Mouse (Mus musculus) hematopoietic stem cell, adult 5-6 weeks (primary cell): ENCODE measurements around the gene Grid1. TPM values are rescaled to one million over a fixed set of nuclear protein-coding genes. Genes with fewer than 3 reads are reported as not detected.

Experiments
- ATAC-seq, 2 experiments: fragments of 125-278 bp in 1 of 2; replicated peaks in 1 of 2; 2 replicates each; pipeline ENCODE4 v1.8.0; 2016 to 2017; ENCODE audit warnings: inconsistent platforms in 2 of 2, mild to moderate bottlenecking in 2 of 2, moderate number of reproducible peaks in 2 of 2, low read depth in 1 of 2, moderate TSS enrichment in 1 of 2; ENCODE audit not compliant: low FRiP score in 2 of 2, poor library complexity in 2 of 2, severe bottlenecking in 2 of 2, insufficient read depth in 1 of 2, low TSS enrichment in 1 of 2
- total RNA-seq: library from RNA; stranded (forward); fragments of 172-1452, 232-1000 nt; gene quantifications from 2 replicates; pipeline ENCODE4 v1.2.3, GENCODE M21; 2017

Grid1 gene
- total RNA-seq, 1 experiment from 2014 or later = not detected

DNA sequence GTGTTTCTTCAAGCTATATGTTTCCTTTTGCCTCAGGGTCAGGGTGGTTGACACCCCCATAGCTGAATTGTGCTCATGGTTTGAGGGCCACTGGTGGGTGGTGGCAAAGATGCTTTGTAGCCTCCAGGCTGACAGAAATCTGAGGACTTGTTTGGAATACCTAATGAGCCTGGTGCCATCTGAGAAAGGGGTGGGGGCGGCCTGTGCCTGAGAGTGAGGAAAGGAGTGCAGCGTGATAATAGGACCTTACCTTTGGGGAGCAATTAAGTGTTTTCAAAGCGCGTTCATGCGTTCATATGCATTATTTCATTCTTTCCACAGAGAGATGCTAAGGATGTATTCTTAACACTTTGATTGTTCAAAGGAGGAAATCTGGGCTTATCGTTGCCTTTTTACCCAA is 372.3 kb downstream of the Grid1 start:
- ATAC-seq = no peak

DNA sequence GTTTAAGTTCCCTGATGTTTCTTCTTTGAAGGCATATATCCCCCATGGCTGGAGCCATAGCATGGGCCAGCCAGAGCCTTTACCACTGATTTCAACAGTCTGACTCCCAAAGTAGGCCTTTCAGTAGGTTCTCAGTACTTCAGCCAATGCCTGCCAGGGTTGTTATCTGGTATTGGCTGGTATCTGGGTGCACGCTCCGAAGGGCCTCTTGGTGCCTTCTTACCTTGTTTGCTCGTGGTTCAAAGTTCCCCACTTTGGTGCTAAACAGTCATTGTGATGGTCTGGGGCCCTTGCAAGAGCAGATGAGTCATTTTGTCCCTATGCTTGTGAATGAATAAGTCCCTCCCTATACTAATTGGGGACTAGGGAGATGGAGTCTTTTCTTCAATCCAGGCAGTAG is 377.5 kb downstream of the Grid1 start:
- ATAC-seq = no peak

DNA sequence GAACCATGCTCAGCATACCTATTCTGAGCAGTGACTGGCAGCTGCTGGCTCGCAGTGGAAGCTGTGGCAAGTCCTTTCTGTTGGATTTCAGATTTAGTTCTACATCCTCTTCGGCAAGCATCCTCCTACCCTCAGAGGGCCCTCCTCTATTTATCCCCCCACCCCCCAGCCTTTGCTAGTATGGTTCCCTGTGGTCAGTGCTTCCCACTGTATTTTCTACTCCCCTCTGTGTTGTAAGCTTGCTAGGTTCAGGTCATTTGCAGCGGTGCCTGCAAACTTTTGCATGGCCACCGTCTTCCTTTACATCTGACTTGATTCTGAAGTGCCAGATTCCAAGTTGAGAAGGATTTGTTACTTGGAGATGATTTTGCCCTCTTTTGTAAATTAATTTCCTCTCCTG is 378.5 kb downstream of the Grid1 start:
- ATAC-seq = no peak

DNA sequence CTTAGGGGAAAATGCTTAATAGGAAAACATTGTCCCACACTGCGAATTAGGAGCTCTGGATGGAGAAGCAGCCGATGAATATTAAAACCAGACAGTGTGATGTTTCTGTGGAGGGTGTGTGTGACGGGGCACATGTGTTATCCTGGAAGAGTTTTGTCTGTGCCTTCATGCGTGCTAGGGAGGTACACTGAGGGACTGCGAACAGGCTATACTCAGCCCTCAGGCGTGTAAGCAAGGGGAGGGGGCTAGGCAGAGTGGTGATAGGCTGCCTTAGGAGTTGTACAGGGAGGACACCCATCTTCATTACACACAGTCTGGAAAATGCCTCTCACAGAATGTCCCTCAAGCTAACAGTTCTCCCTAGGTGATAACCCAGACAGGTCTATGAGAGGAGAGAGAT is 379.0 kb downstream of the Grid1 start:
- no peak for ATAC-seq

DNA sequence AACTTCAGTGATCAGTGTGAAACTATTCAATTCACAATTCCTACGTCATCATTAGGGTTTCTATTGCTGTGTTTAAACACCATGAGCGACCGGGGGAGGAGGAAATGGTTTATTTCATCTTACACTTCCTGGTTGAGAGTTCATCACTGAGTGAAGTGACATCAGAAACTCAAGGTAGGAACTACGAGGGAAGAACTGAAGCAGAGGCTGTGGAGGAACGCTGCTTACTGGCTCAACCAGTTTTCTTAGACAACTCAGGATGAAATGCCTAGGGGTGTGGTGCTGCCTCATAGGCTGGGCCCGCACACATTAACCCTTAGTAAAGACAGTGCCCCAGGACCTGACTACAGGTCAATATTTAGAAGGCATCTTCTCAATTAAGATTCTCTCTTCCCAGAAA is 389.5 kb downstream of the Grid1 start:
- ATAC-seq = no peak

DNA sequence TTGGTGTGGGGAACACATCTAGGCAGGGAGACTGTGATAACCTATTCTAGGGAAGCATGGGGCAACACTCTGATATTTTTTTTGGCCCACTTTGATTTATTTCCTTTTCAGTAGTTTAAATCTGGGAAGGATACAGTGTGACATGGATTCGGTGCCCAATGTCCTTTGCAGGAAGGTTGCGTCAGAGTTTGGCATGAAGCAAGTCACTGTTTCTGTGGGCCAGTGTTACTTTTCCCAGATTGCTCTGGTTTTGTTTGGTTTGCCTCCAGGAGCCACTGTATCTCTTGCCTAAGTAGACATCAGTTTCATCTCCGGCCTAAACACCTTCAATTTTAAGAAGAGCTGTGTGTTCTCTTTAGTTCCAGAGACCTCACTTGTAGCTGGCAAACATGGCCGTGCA is 399.1 kb downstream of the Grid1 start:
- no peak for ATAC-seq

DNA sequence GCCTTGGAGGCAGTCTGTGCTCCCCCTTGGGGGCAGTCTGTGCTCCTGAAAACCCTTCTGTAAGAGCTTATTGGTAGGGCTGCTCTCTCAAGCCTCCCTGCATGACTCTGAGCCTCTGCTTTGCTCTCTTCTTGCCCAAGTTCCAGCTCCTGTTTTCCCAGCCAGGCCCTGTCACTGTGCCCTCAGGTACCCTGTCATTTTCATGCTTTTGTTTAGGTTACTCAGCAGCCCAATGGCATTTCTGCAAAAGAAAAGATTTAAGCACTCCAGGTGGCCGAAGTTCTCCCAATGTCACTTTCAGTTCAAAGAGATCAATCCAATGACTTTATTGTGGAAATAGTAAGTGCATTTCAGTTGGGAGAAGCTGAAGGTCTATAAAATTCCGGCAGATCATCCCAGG is 402.3 kb downstream of the Grid1 start:
- no peak for ATAC-seq

DNA sequence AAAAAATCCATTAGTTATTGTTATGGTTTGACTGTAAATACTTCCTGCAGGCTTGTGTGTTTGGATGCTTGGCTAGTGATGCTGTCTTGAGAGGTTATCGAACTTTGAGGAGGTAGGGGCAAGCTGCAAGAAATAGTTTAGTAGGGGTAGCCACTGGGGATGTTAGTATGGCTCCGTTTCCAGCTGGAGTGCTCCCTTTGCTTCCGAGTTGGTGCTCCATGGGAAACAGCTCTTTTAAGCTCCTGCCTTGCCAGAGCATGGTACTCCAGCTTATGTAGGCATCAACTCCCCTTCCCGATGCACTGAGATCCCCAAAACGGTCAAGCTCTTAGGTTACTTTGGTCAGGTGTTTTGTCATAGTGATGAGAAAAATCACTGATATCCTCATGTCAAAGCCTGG is 407.7 kb downstream of the Grid1 start:
- no peak for ATAC-seq

DNA sequence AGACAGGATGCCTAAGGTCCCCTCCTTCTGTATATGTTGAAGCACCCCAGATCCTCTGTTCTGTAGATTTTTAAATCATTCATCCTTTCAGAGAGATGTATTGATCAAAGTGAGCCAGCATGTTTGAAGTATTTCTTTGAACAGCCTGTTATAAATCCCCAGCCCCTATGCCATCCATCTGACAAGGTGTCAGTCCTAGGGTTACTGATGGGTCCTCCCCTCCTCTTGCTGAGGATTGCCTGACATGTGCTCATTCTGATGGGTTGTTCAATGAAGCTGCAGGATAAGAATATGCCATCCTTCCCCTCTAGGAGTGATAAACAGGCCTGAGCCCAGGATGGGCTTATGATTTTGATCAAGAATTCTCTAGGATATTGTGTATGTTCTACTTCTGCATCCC is 411.5 kb downstream of the Grid1 start:
- ATAC-seq = no peak

DNA sequence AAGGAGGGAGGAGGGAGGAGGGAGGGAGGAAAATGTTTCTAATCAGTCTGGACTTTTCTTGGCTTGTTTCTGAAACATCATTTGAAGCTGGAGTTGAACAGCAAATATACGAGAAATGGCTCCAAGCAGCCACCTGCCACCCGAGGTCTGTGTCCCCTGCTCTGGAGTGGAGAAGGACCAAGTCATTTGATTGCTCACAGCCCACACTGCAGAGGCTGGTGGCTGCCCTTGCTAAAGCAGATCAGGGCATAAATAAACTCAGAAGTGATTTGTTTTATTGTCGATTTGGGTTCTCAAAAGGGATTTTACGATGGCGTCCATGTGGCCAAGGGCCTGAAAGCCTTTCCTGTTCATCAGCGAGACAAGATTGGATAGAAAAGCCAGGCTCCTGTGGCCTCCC is 423.0 kb downstream of the Grid1 start:
- ATAC-seq = no peak

DNA sequence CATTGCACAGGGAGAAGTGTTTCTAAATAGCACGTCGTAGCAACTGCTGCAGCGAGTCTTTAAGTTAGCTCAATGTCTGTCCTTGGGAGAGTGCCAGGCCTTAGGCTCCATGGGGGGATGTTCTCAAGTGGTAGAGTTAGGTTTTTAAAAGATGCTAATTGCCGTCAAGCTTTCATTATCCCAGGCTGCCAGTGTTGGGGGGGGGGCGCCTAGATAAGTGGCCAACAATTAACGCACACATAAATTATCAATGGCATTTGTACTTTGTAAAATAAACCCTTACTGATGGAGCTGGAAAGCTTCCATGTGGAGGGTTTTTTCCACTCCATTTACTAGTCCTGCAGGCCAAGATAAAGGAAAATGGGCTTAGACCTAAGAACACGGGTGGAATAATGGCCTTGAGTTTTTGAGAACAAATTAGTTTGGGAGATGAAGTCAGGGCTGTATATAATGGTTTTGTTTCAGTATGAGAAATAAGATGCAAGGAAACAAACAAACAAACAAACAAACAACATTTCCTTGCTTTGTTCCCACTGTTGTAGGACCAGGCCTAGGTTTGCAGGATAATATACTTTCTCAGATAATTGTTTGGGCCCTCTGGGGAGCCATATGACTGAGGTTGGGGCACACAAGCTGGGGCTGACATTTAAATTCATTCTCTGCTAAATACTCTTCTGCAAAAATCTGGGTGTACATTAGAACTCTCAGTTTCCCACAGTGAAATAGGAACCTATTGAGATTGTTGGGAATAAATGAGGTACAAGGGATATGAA is 425.1 kb downstream of the Grid1 start:
- no peak for ATAC-seq

DNA sequence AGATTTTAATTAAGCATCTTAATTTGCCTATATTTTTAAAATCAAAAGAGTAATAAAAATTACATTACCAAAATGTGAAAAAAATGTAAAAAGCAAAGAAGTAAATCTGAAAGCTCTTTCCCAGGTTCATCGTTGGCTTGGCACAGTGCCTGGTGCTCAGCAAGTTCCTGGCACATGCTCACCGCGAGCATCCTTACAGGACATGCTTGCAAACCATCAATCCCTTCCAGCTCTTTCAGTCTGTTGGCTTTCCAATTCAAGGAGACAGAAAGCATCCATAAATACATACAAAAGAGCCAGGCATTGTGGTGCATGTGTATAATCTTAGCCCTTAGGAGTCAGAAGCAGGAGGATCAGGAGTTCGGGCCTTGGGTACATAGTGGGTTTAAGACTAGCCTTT is 430.5 kb downstream of the Grid1 start:
- ATAC-seq = no peak

DNA sequence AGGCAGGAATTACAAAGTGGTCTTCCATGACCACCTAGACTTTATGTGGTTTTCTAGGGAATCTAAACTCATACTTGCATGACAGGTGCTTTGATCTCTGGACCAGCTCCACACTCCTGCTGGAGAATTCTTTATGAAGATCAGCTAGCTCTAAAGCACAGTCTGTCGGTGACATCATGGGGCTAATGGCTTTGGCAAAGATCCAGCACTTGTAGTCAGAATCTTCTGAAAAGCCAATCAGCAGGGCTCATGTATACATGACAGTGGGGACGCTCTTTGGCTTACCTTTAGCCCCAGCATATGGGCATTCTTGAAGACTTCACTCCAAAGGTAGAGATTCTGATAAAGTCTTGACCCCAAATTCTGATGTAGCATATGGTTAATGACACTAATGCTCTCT is 434.6 kb downstream of the Grid1 start:
- no peak for ATAC-seq

DNA sequence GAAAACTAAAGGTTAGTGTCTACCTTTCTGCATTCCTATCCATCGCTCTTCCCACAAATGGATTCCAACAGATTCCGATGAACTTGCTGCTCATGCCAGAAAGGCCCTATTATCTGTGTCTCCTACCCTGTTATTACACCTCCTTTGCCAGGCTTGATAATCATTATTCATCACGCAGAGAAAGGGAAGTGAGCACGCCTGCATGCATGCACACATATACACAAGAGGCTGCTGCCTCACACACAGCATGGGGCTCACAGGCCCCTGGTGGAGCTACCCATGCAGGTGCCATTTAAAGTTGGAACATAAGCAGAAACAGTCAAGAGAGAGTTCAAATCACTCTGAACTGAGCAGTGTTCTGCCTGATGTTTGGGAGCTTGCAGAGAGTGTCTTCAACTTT is 450.4 kb downstream of the Grid1 start:
- ATAC-seq = no peak

DNA sequence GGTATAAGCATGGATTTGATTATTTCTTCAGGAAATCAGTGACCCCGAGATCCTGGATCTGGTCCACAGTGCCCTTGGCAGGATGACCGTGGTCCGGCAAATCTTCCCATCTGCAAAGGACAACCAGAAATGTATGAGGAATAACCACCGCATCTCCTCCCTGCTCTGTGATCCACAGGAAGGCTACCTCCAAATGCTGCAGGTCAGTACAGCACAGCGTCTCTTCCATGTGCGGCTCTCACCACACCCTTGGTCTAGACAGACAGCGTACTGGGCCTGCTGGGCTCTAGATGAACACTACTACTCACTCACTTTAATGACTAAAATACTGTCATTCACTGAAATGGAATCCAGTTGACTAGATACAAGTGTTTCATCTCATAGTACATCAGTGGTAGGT is 489.3 kb downstream of the Grid1 start:
- no peak for ATAC-seq

DNA sequence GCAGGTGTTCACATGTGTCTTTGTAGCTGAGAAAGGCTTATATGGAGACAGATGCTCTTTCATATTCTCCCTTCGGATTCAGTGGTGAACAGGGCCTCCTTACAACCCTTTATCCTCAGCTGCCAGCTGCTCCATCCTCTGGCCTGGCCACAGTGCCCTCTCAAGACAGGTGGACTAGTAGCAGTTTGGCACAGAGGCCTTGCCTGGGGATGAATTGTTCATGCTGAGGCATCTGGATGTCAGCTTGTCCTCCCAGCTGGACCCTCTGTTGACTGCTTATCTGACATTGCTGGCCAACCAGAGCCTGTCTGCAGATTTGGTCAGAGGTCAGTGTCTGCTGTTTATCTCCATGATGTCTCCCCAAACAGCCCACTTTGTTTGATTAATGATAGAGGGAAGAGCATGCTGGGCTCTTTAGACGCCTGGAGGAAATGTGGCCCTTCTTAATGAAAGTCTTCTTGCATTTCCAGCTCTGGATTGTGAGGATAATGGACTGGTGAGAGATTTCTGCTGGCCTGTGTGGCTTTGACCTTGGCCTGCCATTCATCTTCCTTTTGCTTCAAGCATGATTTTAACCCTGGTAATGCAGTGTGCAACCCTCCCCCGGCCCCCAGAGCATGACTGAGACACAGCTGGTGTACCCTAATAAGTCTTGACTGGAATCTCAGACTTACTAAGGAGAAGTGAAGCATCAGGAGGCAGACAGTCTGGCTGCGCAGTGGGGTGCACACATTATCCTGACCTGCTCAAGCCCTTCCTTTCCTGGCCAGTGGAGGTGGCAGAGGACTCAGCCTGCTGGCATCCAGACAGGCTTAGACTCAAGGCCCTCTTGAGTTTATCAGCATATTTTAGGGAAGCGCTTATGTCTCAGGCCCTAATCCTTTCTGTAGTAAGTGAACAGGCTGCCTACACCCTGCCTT is 493.7 kb downstream of the Grid1 start:
- no peak for ATAC-seq

DNA sequence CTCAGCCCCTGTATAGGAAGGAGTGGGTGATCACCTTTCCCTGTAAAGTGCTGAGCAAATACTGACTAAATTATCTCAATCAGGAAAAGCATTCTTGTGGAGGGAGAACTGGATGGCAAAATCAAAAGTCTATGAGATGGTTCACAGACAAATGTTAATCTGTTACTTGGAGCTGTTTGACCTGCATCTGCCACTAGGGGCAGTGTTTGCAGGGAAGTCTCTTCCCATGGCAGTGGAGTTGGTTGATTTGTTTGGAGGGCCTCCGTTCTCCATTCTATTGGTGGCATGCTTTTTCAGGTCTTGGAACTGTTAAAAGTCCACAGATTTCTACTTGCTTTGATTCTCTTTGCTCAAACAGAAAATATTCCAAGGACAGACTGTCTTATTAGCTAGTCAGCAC is 506.4 kb downstream of the Grid1 start:
- no peak for ATAC-seq

DNA sequence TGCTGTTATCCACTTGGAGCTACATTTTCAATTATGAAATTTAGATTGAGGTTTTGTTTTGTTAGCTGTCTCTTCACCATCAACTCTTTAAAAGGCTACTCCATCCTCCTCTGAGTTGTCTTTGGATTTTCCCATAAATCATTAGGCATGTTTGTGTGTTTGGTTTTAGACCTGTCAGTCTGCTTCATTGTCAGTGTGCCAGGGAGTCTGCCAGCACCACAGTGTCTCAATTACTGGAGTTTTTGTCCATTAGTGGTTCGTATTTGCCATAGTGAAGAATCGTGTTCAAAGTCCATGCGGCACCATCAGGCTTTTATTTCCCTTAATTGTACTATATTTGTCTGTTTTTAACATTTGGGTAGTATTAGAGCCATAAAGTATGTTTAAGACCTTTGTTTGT is 516.7 kb downstream of the Grid1 start:
- ATAC-seq = no peak

DNA sequence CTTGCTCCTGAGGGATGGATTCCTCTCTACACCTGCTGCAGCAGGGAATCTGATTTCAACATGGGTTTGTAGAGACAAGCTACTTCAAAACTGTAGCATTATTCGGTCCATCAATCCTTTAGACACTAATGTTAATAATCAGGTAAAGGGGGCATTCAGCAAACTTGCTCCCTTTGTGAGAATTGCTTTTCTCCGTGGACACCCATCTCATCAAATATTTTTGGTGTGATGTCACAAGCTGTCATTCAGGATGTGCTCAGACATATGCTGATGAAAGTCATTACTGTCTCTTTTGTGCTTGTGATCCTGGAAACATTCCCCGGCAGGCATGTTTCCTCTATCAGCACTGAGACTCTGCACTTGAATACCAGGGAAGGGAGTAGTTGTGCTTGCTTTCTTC is 536.1 kb downstream of the Grid1 start:
- no peak for ATAC-seq
